Mouse (Mus musculus): Measurements from ENCODE around the gene Usp1.
"Not testable (repeated sequence)": the region's sequence is repeated elsewhere in the genome, so short reads cannot be mapped to it uniquely, and the experiment has no call there.

Gene Usp1

DNA sequence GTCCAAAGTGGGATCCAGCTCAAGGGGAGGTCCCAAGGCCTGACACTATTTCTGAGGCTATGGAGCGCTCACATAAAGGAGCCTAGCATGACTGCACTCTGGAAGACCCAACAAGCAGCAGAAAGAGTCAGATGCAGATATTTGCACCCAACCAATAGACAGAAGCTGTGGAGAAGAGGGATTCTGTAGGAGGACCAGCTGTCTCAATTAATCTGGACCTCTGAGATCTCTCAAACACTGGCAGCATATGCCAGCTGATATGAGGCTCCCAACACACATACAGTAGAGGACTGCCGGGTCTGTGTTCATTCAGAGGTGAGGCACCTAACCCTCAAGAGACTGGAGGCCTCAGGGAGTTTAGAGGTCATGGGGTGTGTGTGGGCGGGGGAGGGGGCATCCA is 56.4 kb downstream of the Usp1 start:
- DNase-seq (ENCODE audit: low spot score in 2 of 2), result not testable (repeated sequence)

DNA sequence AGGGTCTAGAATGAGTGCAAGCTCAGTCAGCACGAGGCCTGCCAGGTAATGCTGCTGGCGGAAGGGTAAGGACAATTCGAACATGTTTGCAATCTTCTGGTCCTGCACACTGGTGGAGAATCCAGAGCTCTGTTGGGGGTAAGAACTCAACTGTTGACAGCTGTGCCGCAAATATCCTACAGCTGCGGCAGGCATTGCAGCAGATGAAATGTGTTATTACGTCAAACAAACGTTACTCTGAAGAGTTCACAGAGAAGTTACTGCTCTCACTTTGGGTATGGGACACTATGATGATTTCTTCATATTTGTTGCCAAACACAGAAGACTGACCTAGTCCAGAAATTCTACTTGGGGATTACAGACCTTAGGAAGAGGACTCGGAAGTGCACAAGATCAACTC is 61.1 kb downstream of the Usp1 start:
- DNase-seq (ENCODE audit: low spot score in 2 of 2), result no peak
